In genomic region chr17:14524426-14525236, GRCm38 (mm10) we compare ENCODE assay signal across 9 mouse cellular contexts.
DNase-seq lines count a peak whose midpoint lies in the region; ATAC-seq and TF ChIP-seq lines count a peak whose summit lies in the region.
"Had no signal": no experiment of that assay in that cellular context is flagged by ENCODE, and none has a peak within 500 bp of the region (broad histone marks: within the 10 kb centered on the region; RNA-seq: fewer than 3 reads in every experiment).

No protein-coding gene starts in this region.

- H3K79me2 ChIP-seq in heart, adult 2 months (replicated peaks; ENCODE audit: control insufficient read depth, insufficient read depth, low read length) = no peaks in the 10 kb centered on the region

- DNase-seq in heart, adult 2 months = peak in 1 of 2 experiments; percentile 59
- DNase-seq in heart, postnatal 25 days (ENCODE audit: low spot score) = no peak
- DNase-seq in MN1 (ENCODE audit: low spot score) = peak; percentile 68
- DNase-seq in kidney, postnatal 36 days = peak; percentile 53 to 85
- peak; percentile 80 for DNase-seq in lung, postnatal 14 days
- peak; percentile 60 for DNase-seq in splenic B cell, adult 2 months (ENCODE audit: low read depth, low spot score)

- H3K9me3 ChIP-seq in heart, embryonic 14.5 days (ENCODE audit: control insufficient read depth, low read length) = no peaks in the 10 kb centered on the region
- H3K9me3 ChIP-seq: liver, embryonic 15.5 days had no signal

- no peak overlapping the region for H3K4me2 ChIP-seq in heart, embryonic 14.5 days (ENCODE audit: low read length)
- H3K4me2 ChIP-seq: liver, embryonic 15.5 days had no signal

- no peak overlapping the region for H3K9ac ChIP-seq in heart, adult 2 months (ENCODE audit: low read depth, low read length)
- no peak overlapping the region for H3K9ac ChIP-seq in heart, embryonic 14.5 days (ENCODE audit: low read length)
- H3K9ac ChIP-seq: liver, embryonic 15.5 days had no signal

- no peaks in the 10 kb centered on the region for H3K4me1 ChIP-seq in heart, adult 2 months (ENCODE audit: control insufficient read depth, insufficient read depth, low read length)
- H3K4me1 ChIP-seq in heart, embryonic 14.5 days (ENCODE audit: control insufficient read depth in 2 of 2, insufficient read depth in 2 of 2, low read length in 2 of 2) = no peaks in the 10 kb centered on the region
- H3K4me1 ChIP-seq: liver, embryonic 15.5 days had no signal

- no peak for TF ChIP-seq POLR2A in heart, adult 2 months (IDR thresholded peaks at IDR 0.05; ENCODE audit: insufficient read depth, low read depth, low read length)

- no peak for TF ChIP-seq EP300 in heart, adult 2 months (IDR thresholded peaks at IDR 0.05; ENCODE audit: insufficient read depth, low read depth, low read length)

- TF ChIP-seq CTCF in heart, adult 2 months (IDR thresholded peaks at IDR 0.05) = peak; percentile 87

- peak; percentile 67; the same call in 1 of the 2 replicates for ATAC-seq in common myeloid progenitor, adult 5-6 weeks (replicated peaks; ENCODE audit: low read depth, poor library complexity, severe bottlenecking)
- ATAC-seq in heart, embryonic 14.5 days (ENCODE audit: insufficient number of reproducible peaks, insufficient read depth, low FRiP score, low read depth) = 0 out of 2 replicates have a peak, but pooled peaks have one; percentile 26

- 42% methylated on average over 13 of the region's 13 CpGs for WGBS in heart, adult 2 months
- 43% methylated on average over 13 of the region's 13 CpGs for WGBS in heart, embryonic 14.5 days

- intact Hi-C loops in heart, adult 2 months (cut with DNase I) = loop anchor here (1.0 kb wide), 1 partner anchor 380 kb away; no protein-coding TSS in a partner anchor
- intact Hi-C loops in heart, postnatal 25 days (cut with DNase I) = loop anchor here (1.0 kb wide), 1 partner anchor 380 kb away; no protein-coding TSS in a partner anchor

- no peaks in the 10 kb centered on the region for H3K36me3 ChIP-seq in heart, adult 2 months (ENCODE audit: control insufficient read depth, insufficient read depth, low read length)
- H3K36me3 ChIP-seq in heart, embryonic 14.5 days (ENCODE audit: control insufficient read depth, insufficient read depth, low read length) = no peaks in the 10 kb centered on the region
- H3K36me3 ChIP-seq in splenic B cell, adult 2 months (ENCODE audit: control insufficient read depth, insufficient read depth, low read length, poor library complexity, severe bottlenecking) = no peaks in the 10 kb centered on the region
- H3K36me3 ChIP-seq: liver, embryonic 15.5 days had no signal

- no peaks in the 10 kb centered on the region; the same call in 1 of the 2 replicates for H3K27me3 ChIP-seq in heart, adult 2 months (ENCODE audit: control insufficient read depth, insufficient read depth, low read length)
- H3K27me3 ChIP-seq in heart, embryonic 14.5 days (ENCODE audit: control insufficient read depth, insufficient read depth, low read length) = peaks cover 17% of the 10 kb centered on the region; the same call in 1 of the 2 replicates
- no peaks in the 10 kb centered on the region for H3K27me3 ChIP-seq in splenic B cell, adult 2 months (ENCODE audit: control insufficient read depth, insufficient read depth, low read length, poor library complexity, severe bottlenecking)

- no peak overlapping the region for H3K4me3 ChIP-seq in heart, adult 2 months
- no peak overlapping the region for H3K4me3 ChIP-seq in heart, embryonic 14.5 days (ENCODE audit: control insufficient read depth in 1 of 2, insufficient read depth in 1 of 2, low read depth in 1 of 2, low read length in 2 of 2)
- H3K4me3 ChIP-seq: liver, embryonic 15.5 days had no signal

- no peak overlapping the region for H3K27ac ChIP-seq in heart, adult 2 months
- no peak overlapping the region for H3K27ac ChIP-seq in heart, embryonic 14.5 days (replicated peaks in 1 of 2; ENCODE audit: control insufficient read depth in 1 of 2, insufficient read depth in 1 of 2, low read depth in 2 of 2, low read length in 2 of 2)
- H3K27ac ChIP-seq: liver, embryonic 15.5 days had no signal
